Mouse (Mus musculus) adipocyte (in vitro differentiated cells): ENCODE measurements around the gene Vwf.

Experiments
- DNase-seq: peaks from one replicate; pipeline ENCODE4 v3.0.0-alpha.2; 2016; ENCODE audit warnings: low spot score

The Vwf gene

GRCm38 (mm10) chr6:125622434-125622833 lies 75.9 kb downstream of the Vwf start:
- DNase-seq, result peak; percentile 32

GRCm38 (mm10) chr6:125640486-125640885 lies 93.9 kb downstream of the Vwf start:
- DNase-seq, result no peak

GRCm38 (mm10) chr6:125641146-125641545 lies 94.6 kb downstream of the Vwf start:
- DNase-seq, result no peak

GRCm38 (mm10) chr6:125648964-125649363 lies 102.4 kb downstream of the Vwf start:
- DNase-seq, result no peak

- no peak for DNase-seq
Observed at GRCm38 (mm10) chr6:125651335-125651734, 104.8 kb downstream of the Vwf start.

GRCm38 (mm10) chr6:125653416-125653815 lies 106.8 kb downstream of the Vwf start:
- DNase-seq, result peak; percentile 39

GRCm38 (mm10) chr6:125656921-125657320 lies 110.3 kb downstream of the Vwf start:
- DNase-seq, result no peak

GRCm38 (mm10) chr6:125657966-125658365 lies 111.4 kb downstream of the Vwf start:
- DNase-seq, result no peak

- DNase-seq, result peak; percentile 50
Observed at GRCm38 (mm10) chr6:125661106-125661877, 114.7 kb downstream of the Vwf start.

- no peak for DNase-seq
Observed at GRCm38 (mm10) chr6:125663906-125664305, 117.3 kb downstream of the Vwf start.

GRCm38 (mm10) chr6:125671835-125672234 lies 125.3 kb downstream of the Vwf start:
- DNase-seq, result no peak

- DNase-seq, result no peak
Observed at GRCm38 (mm10) chr6:125678492-125678891, 131.9 kb downstream of the Vwf start.

- no peak for DNase-seq
Observed at GRCm38 (mm10) chr6:125680613-125681012, 134.0 kb downstream of the Vwf start.

GRCm38 (mm10) chr6:125685420-125685819 lies 138.8 kb downstream of the Vwf start:
- DNase-seq, result no peak

- DNase-seq, result no peak
Observed at GRCm38 (mm10) chr6:125687986-125688385, 141.4 kb downstream of the Vwf start.

- DNase-seq, result no peak
Observed at GRCm38 (mm10) chr6:125690057-125690703, 143.6 kb downstream of the Vwf start, which contains the start of gene Ano2. Gene Ano2 (plus strand): TSS chr6:125690419.

- no peak for DNase-seq
Observed at GRCm38 (mm10) chr6:125701146-125701545, 154.6 kb downstream of the Vwf start.

GRCm38 (mm10) chr6:125711261-125711660 lies 164.7 kb downstream of the Vwf start:
- no peak for DNase-seq

- no peak for DNase-seq
Observed at GRCm38 (mm10) chr6:125726408-125726807, 179.8 kb downstream of the Vwf start.

GRCm38 (mm10) chr6:125727484-125727911 lies 180.9 kb downstream of the Vwf start:
- DNase-seq, result no peak

- DNase-seq, result no peak
Observed at GRCm38 (mm10) chr6:125729471-125729870, 182.9 kb downstream of the Vwf start.

GRCm38 (mm10) chr6:125729986-125730535 lies 183.5 kb downstream of the Vwf start:
- no peak for DNase-seq
